Mouse (Mus musculus) testis, adult 2 months (tissue): ENCODE results near the gene Ubiad1.

Source experiments
- CTCF ChIP-seq: fragments of 200-500 bp; IDR thresholded peaks from 2 replicates; pipeline ENCODE4 v1.5.1; 2012; ENCODE audit warnings: low read depth, mild to moderate bottlenecking, inconsistent platforms, low read length, moderate library complexity; ENCODE audit not compliant: control insufficient read depth, insufficient read depth, insufficient replicate concordance
- POLR2A ChIP-seq: fragments of 200-500 bp; IDR thresholded peaks from 2 replicates; pipeline ENCODE4 v1.6.1; 2012; ENCODE audit warnings: low read depth, mild to moderate bottlenecking, inconsistent platforms, low read length, moderate library complexity; ENCODE audit not compliant: control insufficient read depth

- TF ChIP-seq CTCF (no peak), POLR2A (peak; percentile 85)
Measured at GRCm38 (mm10) chr4:148448179-148448852, 3.7 kb upstream of the Ubiad1 start, which contains the start of gene Mtor.
